Mouse (Mus musculus) adrenal gland, adult (tissue): Measurements from ENCODE around the gene Aspdh.

ENCODE experiments used
- DNase-seq, 2 experiments: peaks; one replicate each; pipeline ENCODE4 v3.0.0; 2022 to 2023; ENCODE audit warnings: low spot score in 1 of 2; ENCODE audit not compliant: inconsistent age in 2 of 2

Gene Aspdh

GRCm38 (mm10) chr7:44471880-44472557, 6.8 kb downstream of the Aspdh start:
- no peak for DNase-seq

DNA sequence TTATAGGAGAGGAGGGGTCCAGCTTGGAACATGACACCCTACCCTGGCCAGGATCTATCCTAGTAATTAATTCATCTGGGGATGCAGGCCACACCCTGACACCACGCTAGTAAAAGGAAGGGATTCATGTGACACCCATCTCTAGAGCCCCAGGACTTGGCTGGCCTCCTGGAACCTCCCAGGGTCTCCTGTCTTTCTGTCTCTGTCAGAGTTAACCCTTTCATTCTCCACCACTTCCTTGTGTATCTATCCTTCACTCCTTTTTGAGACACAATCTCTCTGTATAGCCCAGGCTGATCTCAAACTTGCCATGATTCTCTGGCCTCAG, 7.3 kb downstream of the Aspdh start:
- no peak for DNase-seq

DNA sequence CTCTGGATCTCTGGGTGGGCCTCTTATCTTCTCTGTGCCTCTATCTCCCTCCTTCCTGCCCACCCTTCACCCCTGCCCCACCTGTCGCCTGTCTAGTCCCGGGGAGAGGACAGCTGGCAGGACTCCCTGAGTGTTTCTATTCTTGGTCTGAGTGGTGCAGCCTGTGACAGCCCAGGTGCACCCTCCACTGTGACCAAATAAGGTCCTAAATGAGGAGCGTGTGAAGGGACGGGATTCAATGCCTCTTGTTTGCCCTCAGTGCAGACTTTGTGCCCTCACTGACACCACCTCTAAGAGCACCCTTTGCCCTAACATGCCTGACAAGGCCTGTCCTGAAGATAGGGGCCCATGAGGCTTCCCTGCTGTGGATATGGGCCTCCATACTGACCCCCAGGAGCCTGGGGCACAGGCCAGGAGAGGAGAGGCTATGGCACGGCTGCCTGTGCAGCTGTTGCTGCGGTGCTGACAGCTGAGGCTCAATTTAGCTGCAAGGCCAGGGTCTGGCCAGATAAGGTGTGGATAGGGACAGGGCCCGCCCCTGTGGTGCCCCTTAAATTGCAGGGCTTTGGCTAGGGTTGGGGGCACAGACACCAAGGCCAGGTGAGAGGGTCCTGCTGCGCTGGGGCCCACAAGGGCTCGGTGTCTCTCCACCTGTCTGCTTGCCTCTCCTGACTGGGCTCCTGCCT, 7.9 kb downstream of the Aspdh start:
- no peak for DNase-seq

- peak in 1 of 2 experiments; percentile 18 for DNase-seq
Observed at GRCm38 (mm10) chr7:44474419-44474818, 9.2 kb downstream of the Aspdh start.

DNA sequence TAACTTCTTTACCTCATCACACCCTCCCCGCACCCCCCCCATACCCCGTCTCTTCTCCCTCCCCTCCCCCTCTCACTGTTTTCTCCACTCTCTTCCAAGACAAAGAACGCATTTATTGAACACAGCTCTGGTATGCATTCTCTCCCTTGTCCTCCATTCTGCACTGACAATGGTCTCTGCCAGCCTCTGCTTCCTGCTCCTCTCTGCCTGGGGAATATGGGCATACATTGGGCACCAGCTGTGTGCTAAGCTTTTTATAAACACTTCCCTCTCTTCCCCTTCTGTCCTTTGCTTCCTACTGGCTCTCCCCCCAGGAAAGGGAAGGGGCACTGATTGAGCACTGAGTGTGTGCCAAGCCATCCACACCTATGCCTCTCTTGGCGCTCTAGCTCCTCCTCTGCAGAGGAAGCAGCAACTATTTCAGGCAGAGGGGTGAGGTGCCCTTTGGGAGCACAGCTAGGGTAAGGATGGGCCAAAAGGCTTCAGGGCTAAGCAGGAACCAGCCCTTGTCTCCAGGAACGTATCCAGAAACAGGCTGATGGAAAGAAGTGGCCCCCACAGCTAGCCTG, 9.9 kb downstream of the Aspdh start:
- DNase-seq = no peak

DNA sequence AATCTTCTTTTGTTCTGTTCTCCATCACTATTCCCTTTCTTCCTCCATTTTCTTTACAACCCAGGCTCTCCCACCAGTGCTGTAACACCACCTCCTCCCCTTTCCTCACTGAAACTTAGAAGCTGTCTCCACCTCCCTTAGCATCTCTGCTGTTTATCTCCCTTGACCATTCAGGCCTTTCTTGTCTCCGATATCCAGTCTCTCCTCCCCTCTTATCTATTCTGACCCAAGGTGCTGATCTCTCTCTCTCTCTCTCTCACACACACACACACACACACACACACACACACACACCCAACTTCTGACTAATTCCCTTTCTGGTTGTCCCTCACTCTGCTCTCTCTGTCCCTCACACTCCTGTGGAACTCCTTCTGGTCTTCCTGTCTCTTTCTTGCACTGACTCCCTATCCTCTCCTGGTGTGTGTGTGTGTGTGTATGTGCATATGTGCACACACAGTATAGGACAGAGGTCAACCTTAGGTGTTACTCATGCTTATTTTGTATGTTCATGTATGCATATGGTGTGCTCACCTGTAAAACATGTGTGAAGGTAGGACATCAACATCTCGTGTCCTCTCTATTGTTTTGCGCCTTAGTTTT, 17.7 kb downstream of the Aspdh start:
- no peak for DNase-seq

DNA sequence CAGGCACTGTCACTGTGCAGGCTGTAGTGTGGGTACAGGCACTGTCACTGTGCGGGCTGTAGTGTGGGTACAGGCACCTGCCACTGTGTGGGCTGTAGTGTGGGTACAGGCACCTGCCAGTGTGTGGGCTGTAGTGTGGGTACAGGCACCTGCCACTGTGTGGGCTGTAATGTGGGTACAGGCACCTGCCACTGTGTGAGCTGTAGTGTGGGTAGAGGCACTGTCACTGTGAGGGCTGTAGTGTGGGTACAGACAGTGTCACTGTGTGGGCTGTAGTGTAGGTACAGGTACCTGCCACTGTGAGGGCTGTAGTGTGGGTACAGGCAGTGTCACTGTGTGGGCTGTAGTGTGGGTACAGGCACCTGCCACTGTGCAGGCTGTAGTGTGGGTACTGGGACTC, 18.9 kb downstream of the Aspdh start:
- DNase-seq = peak in 1 of 2 experiments; percentile 1

DNA sequence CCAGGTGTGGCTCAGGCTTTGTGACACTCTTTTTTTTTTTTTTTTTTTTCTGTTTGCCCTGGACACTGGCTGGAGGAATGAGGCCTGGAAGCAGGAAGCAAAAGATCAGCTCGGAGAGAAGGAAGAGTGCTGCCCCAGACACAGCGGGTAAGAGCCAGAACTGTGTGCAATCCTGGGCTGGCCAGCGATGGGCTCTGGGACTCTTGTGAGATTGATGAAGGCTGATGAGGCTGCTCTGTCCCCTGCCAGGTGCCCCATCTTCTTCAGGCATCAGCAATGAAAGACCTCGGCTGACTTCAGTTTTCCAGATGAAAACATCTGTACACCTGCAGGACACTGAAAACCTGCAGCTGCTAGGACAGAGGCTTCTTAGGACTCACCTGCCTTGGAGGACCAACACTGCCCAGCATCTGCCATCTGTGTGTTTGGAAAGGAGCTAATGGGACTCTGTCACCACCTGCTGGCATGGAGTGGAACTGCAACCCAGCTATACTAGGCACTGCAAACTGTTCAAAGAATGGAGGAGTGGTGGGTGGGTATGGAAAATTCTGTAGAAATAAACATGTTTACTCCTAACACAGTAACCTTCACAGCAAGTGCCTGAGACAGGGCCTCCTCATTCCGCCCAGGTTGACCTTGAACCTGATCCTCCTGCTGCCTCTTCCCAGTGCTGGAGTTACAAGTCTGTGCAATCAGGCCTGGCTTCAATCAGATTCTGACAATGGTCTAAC, 19.8 kb downstream of the Aspdh start:
- DNase-seq = peak; percentile 63 to 89

- DNase-seq = no peak
Observed at GRCm38 (mm10) chr7:44485572-44486195, 20.5 kb downstream of the Aspdh start.

- DNase-seq = peak in 1 of 2 experiments; percentile 2
Observed at GRCm38 (mm10) chr7:44486927-44487575, 21.9 kb downstream of the Aspdh start.

GRCm38 (mm10) chr7:44487936-44488335, 22.7 kb downstream of the Aspdh start:
- peak in 1 of 2 experiments; percentile 1 for DNase-seq

DNA sequence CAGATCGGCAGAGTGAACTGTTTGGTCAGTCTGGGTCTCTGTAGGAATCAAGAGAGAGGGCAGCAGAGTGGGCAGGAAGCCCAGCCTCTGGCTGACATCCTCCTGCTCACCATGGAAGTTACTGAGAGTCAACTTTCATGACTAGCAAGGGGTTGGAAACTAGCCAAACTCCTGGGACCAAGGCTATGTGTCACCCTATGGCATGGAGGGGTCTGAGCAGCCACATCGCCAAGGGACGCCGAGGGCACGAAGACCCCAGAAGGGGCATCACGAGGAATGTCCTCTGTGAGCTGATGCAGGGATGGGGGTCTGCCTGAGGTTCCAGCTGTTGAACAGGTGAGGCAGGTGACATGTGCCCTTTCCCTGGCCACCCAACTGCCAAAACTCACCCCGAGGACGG, 23.4 kb downstream of the Aspdh start:
- DNase-seq = peak in 1 of 2 experiments; percentile 7

DNA sequence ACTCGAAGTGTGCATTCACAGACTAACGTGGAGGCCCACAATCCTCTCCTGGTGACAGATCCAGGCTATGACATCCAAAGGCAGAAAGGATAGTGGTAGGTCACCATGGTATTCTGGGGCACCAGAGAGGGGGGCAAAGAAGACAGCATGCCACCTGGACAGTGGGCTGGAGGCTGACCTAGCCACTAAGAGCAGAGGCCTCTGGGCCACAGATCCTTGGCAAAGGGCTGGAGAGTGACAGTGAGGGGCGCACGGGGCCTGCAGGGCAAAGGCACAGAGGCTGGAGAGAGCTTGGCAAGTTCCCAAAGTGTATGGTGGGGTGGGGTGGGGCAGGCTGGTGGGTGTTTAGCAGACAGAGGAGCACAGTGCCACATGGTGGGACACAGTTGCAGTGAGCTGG, 25.1 kb downstream of the Aspdh start:
- peak in 1 of 2 experiments; percentile 4 for DNase-seq

- DNase-seq = no peak
Observed at GRCm38 (mm10) chr7:44491391-44491790, 26.2 kb downstream of the Aspdh start.

- DNase-seq = no peak
Observed at GRCm38 (mm10) chr7:44492166-44492826, 27.1 kb downstream of the Aspdh start.

DNA sequence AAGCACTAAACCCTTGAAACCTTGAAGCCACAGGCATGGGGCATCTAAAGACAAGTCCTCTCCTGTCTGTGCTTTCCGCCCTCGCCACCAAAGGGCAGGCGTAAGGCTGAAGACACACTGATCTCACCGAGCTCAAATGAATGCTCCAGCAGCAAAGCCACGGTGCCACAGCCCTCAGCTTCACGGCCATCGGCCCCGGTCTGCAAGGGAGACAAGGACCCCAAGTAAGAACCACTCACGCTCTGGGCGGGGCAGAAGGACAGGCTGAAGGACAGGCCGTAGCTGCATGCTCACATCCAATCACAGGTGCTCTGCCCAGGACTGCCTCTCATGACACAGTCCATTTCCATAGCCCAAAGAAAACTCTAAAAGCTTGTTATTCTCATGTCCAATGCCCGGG, 29.5 kb downstream of the Aspdh start:
- peak in 1 of 2 experiments; percentile 19 for DNase-seq

DNA sequence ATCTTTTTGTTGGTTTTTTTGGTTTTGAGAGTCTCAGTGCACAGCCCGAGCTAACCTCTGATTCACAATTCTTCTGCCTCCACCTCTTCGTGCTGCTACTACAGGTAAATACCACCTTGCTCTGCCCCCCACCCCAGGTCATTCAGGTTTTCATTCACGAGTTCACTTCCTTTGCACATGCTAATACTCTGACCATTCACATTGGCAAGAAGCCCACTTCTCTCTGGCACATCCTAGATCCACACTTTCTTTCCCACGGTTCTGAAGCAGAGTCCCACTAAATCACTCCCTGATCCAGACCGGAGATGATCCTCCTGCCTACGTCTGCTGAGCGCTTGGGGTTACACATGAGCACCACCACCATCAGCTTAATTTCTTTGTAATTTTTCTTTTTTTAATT, 29.9 kb downstream of the Aspdh start:
- DNase-seq = peak in 1 of 2 experiments; percentile 43

DNA sequence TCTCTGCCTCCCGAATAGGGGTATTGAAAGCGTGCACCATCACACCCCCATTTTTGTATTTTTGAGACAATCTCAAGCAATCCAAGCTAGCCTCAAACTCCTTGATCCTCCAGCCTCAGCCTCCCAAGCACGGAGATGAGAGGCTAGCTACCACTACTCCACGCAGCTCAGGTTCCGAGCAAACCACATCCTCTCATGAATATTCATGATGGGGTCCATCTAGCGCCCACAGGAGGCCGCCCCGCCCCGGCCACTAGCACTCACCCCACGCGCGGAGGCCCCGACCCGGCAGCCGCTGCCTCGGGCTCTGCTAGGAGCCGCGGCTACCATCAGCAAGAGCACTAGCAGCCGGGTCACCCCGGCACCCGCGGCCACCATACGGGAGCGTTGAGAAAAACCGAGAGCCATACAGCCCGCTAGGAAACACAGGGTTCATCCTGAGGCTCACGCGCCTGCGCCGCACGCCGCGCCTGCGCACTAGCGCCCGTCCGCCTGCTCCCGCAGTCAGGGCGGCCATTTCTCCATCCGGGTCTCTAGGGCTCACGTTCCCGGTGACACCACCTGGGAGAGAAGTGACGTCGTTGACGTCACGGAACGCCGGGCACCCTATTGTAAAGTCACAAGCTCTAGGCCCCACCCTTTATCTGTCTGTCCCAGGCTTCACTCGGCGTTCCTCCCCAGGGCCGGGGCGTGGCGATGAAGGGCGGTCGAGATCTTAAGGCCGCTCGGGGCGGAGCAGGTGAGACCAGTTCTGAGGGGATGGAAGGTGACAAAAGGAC, 31.0 kb downstream of the Aspdh start, which contains the start of the genes Emc10 and Fam71e1:
TSS of gene Emc10 (minus strand) at position 538 of the 779 bp plus-strand sequence.
TSS of gene Fam71e1 (plus strand) at position 590 of the 779 bp plus-strand sequence.
- peak; percentile 98 to 99 for DNase-seq

- no peak for DNase-seq
Observed at GRCm38 (mm10) chr7:44496771-44497109, 31.5 kb downstream of the Aspdh start.
